Mouse (Mus musculus) lung, embryonic 16.5 days (tissue): ENCODE results near the gene Vmn2r21. TPM values are rescaled to one million over a fixed set of nuclear protein-coding genes. Genes with fewer than 3 reads are reported as not detected.
"Not testable (repeated sequence)": the region's sequence is repeated elsewhere in the genome, so short reads cannot be mapped to it uniquely, and the experiment has no call there.

Source experiments
- ATAC-seq: fragments of 200-750 bp; cut with Nextera tagmentation; 2 replicates; pipeline ENCODE4 v1.8.0; 2017; ENCODE audit warnings: low read depth, mild to moderate bottlenecking, moderate library complexity
- H3K27ac ChIP-seq: fragments of 300-500 bp; sonication (generic); 2 replicates; pipeline ENCODE4 v1.5.1; 2014; ENCODE audit warnings: mild to moderate bottlenecking, control low read depth, low read length
- H3K27me3 ChIP-seq: fragments of 300-500 bp; sonication (generic); 2 replicates; pipeline ENCODE4 v1.6.1; 2014; ENCODE audit warnings: low read depth, low read length, mixed read lengths; ENCODE audit not compliant: control insufficient read depth, insufficient read depth
- H3K36me3 ChIP-seq: fragments of 300-500 bp; sonication (generic); 2 replicates; pipeline ENCODE4 v1.6.1; 2014; ENCODE audit warnings: low read length; ENCODE audit not compliant: control insufficient read depth, insufficient read depth
- H3K4me1 ChIP-seq: fragments of 300-500 bp; sonication (generic); replicated peaks from 2 replicates; pipeline ENCODE4 v1.6.1; 2014; ENCODE audit warnings: low read length, mixed read lengths; ENCODE audit not compliant: control insufficient read depth, insufficient read depth
- H3K4me2 ChIP-seq: fragments of 300-500 bp; sonication (generic); 2 replicates; pipeline ENCODE4 v1.6.1; 2014; ENCODE audit warnings: low read depth, low read length, control low read depth
- H3K4me3 ChIP-seq: fragments of 300-500 bp; sonication (generic); 2 replicates; pipeline ENCODE4 v1.5.1; 2014; ENCODE audit warnings: mild to moderate bottlenecking, low read length, control low read depth
- H3K9ac ChIP-seq: fragments of 300-500 bp; sonication (generic); 2 replicates; pipeline ENCODE4 v1.6.1; 2014; ENCODE audit warnings: low read length, control low read depth
- H3K9me3 ChIP-seq: fragments of 300-500 bp; sonication (generic); 2 replicates; pipeline ENCODE4 v1.6.1; 2016; ENCODE audit warnings: low read length; ENCODE audit not compliant: control insufficient read depth
- WGBS: fragments of 180-500 bp; shearing (Covaris S2); extraction: QIAGEN DNeasy Blood & Tissue Kit; methylation state at CpG from one replicate; pipeline ENCODE4 v1.1.7; 2014; 5-methylcytosine and 5-hydroxymethylcytosine counted together
- polyA plus RNA-seq: library from polyadenylated mRNA; unstranded; fragments of >200 nt; fragmentation: Nextera tagmentation; extraction: Ambion mirVana; gene quantifications from 2 replicates; pipeline ENCODE4 v1.2.1, GENCODE M21; 2015

The Vmn2r21 gene
- not detected in 2 replicates for polyA plus RNA-seq

DNA sequence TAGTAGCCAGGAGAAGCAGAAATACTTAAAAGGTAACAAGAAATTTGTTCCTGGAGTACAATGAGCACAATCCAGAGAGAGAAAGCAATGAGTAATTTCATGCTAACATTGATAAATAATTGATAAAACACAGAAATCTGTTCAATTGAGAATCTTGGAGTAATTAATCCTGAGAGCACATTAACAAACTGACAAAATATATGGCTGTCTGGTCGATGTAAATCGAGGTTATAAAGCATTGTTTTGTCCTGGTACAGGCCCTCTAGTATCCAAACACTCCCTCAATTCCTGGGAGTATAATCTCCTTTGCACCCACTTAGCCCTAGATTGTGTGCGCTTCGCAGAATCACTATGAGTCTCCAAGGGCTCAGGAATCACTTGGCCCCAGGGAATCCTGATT lies at the start of gene Vmn2r21:
TSS of gene Vmn2r21 (minus strand) at position 101 of the 400 bp plus-strand sequence.
- H3K9ac ChIP-seq, H3K27me3 ChIP-seq, H3K4me3 ChIP-seq, H3K4me1 ChIP-seq, ATAC-seq, H3K27ac ChIP-seq, H3K9me3 ChIP-seq, H3K4me2 ChIP-seq, H3K36me3 ChIP-seq: not testable (repeated sequence)
- WGBS, result no CpG with 5 or more reads among the region's 4 CpGs

DNA sequence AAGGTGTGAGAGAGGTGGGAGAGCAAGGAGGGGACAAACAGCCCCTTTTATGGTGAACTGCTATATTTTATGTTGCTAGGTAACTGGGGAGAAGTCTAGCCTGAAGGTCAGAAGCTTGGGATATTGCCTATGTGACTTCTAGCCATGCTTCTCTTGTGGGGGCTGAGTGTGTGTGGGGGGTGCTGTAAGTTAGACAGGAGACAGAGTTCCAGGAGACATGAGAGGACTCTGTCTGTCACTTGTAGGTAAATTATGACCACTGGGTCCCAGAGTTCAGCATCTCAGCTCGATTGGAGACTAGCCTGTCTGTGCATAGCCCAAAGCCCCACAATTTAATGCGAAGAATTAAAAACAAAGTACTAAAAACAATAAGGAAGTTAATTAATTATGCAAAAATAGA lies 41.5 kb upstream of the Vmn2r21 start:
- H3K9me3 ChIP-seq, H3K36me3 ChIP-seq, H3K9ac ChIP-seq, H3K4me2 ChIP-seq, H3K4me1 ChIP-seq, H3K4me3 ChIP-seq, H3K27me3 ChIP-seq, H3K27ac ChIP-seq, ATAC-seq: not testable (repeated sequence)
- no CpG with 5 or more reads among the region's 2 CpGs for WGBS

DNA sequence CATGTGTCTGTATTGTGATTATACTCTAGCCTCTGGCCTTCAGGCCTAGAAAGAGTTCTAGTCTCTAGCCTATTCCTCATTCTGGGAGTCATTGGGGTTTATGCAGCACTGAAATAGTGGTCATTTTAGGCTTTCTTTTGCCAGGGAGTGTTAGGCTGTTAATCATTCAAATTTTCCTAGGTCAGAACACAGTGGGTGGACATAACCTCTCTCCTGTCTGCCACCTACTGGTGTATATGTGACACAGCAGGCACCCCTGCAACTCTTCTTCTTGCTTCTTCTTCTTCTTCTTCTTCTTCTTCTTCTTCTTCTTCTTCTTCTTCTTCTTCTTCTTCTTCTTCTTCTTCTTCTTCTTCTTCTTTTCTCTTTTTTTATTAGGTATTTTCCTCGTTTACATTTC lies 6.5 kb upstream of the Vmn2r21 start:
- H3K4me2 ChIP-seq, H3K9ac ChIP-seq, H3K27ac ChIP-seq, H3K27me3 ChIP-seq, H3K4me1 ChIP-seq, H3K36me3 ChIP-seq, ATAC-seq, H3K4me3 ChIP-seq, H3K9me3 ChIP-seq: not testable (repeated sequence)
- WGBS, result no CpG with 5 or more reads among the region's 1 CpGs

DNA sequence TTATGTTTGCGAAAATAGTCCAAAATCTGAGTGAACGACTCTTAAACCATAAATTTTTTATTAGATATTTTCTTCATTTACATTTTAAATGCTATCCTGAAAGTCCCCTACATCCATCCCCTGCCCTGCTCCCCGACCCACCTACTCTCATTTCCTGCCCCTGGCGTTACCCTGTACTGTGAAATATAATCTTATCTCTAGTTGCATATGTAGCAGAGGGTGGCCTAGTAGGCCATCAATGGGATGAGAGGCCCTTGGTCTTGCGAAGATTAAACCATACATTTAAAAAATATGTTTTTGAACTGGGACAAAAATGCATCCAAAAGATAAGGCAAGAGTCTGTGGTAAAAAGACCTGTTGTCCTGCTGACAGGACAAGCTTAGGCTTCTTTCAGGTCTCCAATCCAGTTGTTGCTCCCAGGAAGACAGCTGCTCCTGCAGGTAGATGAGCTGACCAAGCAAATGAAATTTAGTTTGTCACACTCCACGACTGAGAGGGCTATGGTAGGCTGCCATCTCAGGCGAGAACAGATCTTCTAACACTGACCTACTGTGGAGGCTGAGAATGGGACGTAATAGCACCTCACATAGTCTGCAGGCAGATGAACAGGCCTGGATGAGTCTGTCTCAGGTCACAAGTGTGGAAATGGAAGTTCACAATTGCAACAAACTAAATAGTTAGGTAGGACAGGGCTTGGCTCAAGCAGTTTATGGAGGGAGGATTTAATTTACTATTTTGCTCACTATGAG lies 10.8 kb downstream of the Vmn2r21 start:
- no CpG with 5 or more reads among the region's 8 CpGs for WGBS

DNA sequence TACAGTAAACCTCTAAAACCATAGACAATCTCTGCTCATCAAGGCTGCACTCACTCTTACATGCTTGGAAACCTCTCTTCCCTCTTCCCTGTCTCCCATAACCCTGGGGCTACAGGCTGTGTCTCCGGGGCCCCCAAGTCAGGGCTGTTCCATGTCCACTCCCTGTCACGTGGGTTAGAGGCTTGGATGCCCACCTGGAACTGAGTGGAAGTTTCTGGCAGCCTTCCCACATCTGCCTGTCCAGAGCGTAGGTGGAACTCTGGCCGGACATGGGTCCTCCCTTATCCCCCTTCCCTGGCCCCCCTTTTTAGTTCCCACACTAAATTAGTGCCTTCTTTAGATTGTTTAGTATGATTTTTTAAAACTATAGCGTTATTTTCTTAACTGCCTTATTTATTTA lies 60.2 kb downstream of the Vmn2r21 start:
- not testable (repeated sequence) for H3K4me1 ChIP-seq, H3K4me2 ChIP-seq, ATAC-seq, H3K27ac ChIP-seq, H3K9me3 ChIP-seq, H3K36me3 ChIP-seq, H3K27me3 ChIP-seq, H3K4me3 ChIP-seq, H3K9ac ChIP-seq
- no CpG with 5 or more reads among the region's 5 CpGs for WGBS

More for the DNA sequence above, 10.8 kb downstream of the Vmn2r21 start:
- H3K9ac ChIP-seq, H3K36me3 ChIP-seq, H3K4me3 ChIP-seq, H3K4me1 ChIP-seq, H3K27me3 ChIP-seq, H3K27ac ChIP-seq, H3K4me2 ChIP-seq, ATAC-seq, H3K9me3 ChIP-seq: not testable (repeated sequence)

DNA sequence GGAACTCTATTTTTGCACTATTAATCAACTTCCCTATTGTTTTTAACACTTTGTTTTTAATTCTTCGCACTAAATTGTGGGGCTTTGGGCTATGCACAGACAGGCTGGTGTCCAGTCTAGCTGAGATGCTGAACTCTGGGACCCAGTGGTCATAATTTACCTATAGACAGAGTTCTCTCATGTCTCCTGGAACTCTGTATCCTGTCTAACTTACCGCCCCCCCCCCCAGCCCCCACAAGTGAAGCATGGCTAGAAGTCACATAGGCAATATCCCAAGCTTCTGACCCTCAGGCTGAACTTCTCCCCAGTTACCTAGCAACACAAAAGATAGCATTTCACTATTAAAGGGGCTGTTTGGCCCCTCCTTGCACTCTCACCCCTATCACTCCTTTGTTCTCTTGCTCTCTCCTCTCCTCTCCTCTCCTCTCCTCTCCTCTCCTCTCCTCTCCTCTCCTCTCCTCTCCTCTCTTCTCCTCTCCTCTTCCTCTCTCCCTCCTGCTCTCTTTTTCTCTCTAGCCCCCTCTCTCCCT lies 60.7 kb downstream of the Vmn2r21 start:
- H3K4me3 ChIP-seq, H3K4me1 ChIP-seq, H3K9me3 ChIP-seq, H3K4me2 ChIP-seq, H3K27me3 ChIP-seq, ATAC-seq, H3K36me3 ChIP-seq, H3K27ac ChIP-seq, H3K9ac ChIP-seq: not testable (repeated sequence)
- no CpG with 5 or more reads among the region's 2 CpGs for WGBS

DNA sequence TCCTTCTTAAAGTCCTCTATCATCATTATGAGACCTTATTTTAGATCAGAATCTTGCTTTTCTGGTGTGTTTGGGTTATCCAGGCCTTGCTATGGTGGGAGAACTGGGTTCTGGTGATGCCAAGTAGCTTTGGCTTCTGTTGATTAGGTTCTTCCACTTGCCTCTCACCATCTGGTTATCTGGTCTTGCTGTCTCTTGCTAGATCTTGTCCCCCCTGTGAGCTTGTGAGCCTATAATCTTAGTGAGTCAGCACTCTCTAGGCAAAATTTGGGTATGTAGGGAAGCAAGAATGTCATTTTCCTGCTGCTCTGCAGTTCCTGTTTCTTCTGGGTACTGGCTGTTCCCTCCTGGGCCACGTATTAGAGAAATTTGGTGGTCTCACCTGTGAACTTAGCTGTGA lies 64.6 kb downstream of the Vmn2r21 start:
- ATAC-seq, H3K27ac ChIP-seq, H3K4me2 ChIP-seq, H3K4me1 ChIP-seq, H3K36me3 ChIP-seq, H3K4me3 ChIP-seq, H3K9me3 ChIP-seq, H3K9ac ChIP-seq, H3K27me3 ChIP-seq: not testable (repeated sequence)
- no CpG with 5 or more reads among the region's 1 CpGs for WGBS

Other genes with a start within 250 kb of the Vmn2r21 start
- 0.36 TPM in 1 of 2 replicates, not detected in the other for gene Clec4e, start 243.5 kb downstream of the Vmn2r21 start, polyA plus RNA-seq
- gene Vmn2r19, start 225.1 kb downstream of the Vmn2r21 start, polyA plus RNA-seq, result not detected in 2 replicates
- gene Vmn2r20, start 115.3 kb downstream of the Vmn2r21 start, polyA plus RNA-seq, result not detected in 2 replicates
- gene Vmn2r22, start 117.3 kb upstream of the Vmn2r21 start, polyA plus RNA-seq, result not detected in 2 replicates
- gene Vmn2r23, start 169.3 kb upstream of the Vmn2r21 start, polyA plus RNA-seq, result not detected in 2 replicates
- gene Vmn2r24, start 245.5 kb upstream of the Vmn2r21 start, polyA plus RNA-seq, result not detected in 2 replicates